Mouse (Mus musculus): Measurements from ENCODE around the gene Mmgt2.

Mmgt2 gene

GRCm38 (mm10) chr11:62648591-62649391, at the start of gene Mmgt2:
TSS of gene Mmgt2 (plus strand) at chr11:62648664.
- in situ Hi-C loops (cut with MboI, MseI), result no loop called here

GRCm38 (mm10) chr11:62601732-62602618, 46.5 kb upstream of the Mmgt2 start:
- in situ Hi-C loops (cut with MboI, MseI), result no loop called here

DNA sequence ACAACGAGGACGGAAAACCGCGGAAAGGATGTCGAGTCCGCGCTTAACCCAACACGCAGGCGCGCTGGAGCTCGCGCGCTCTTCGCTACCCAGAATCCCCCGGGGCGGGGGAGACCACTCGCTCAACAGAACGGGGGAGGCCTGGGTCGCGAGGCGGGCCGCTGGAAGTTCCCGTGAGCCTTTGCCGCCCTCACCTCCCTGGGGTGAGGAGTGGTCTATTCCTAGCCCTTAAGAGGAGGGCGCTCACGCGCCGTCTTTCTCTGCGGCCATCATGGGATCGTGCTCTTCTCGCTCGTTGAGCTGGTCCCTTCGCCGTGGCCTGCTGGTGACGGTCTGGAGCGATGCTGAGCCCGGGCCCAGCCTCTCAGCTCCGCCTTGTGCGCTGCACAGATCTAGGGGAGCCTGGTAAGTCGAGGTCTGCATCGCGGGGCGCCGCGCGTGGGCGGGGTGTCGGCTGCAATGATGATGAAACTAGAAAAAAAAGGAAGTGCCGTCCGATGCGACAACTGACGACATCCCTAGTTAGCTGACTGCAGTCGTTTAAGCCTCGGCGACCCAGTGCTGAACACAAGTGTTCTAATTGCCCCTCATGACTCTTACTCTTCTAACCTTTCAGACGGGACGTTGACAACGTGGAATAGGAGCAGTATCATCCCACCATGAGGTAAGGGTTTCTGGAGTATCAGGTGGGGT, 45.7 kb upstream of the Mmgt2 start:
- in situ Hi-C loops (cut with MboI, MseI), result no loop called here

- in situ Hi-C loops (cut with MboI, MseI), result no loop called here
Measured at GRCm38 (mm10) chr11:62603312-62604056, 45.0 kb upstream of the Mmgt2 start.

- in situ Hi-C loops (cut with MboI, MseI), result no loop called here
Measured at GRCm38 (mm10) chr11:62604123-62604706, 44.2 kb upstream of the Mmgt2 start.

DNA sequence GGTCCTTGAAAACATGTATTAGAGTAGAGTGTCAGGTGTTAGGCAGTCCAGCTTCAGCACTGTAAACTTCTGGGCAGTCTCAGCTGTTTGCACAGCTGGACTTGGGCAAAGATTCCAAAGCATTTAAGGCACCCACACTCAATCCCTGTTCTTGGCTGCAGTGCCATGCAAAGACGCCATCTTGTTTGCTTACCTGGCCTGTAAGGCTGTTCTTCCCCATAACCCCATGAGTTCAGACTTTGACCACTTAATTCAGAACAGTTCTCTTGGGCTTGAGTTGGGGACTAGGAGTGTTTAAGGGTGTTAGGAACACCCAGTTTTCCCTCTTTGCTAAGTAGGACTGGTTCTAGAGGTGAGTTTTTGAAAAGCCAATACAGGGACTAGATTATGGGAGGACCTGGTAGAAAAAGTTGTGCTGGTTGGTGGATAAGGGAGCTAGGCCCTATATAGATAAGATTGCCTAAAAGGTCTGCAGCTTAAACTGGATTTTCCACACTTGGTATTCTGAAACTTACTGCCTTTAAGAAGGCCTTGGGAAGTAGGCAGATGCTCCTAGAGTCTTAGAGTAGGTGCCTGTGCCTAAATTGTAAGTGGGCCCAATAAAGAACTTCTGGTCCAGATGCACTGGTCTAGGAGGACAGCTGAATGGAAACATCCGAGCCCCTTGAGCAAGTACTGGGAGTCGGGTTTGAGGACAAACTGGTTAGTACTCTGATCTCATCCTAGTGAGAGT, 43.4 kb upstream of the Mmgt2 start:
- in situ Hi-C loops (cut with MboI, MseI), result no loop called here

DNA sequence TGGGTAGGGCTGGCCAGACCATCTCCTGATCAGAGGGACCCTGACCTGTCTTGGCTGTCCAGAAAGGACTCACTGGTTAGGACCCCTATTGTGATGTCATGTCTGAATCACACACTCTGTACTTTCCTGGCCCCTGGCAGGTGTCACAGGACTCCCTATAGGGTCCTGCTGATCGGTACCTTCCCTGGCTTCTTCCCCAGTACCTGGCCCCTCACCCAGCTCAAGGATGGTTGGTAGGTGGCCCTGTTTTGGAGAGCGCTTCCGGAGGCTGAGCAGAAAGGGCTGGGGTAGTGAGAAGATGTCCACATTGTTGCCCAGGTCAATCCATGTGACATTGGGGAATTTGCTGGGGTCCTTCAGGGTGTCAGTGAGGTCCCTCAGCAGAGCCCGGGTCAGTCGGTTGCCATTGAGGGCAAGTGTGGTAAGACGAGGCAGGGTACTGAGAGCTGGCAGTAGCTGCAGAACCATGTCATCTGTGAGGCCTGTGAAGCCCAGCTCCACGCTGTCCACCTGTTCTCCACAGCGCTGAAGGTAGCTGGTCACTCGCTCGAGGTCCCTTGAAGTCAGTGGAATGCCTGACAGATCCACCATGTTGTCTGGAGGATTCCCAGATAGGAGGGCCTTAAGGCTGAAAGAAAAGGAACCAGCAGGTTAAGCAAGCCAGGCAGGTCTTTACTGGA, 42.7 kb upstream of the Mmgt2 start:
- in situ Hi-C loops (cut with MboI, MseI), result no loop called here

- in situ Hi-C loops (cut with MboI, MseI), result no loop called here
Measured at GRCm38 (mm10) chr11:62606299-62607169, 41.9 kb upstream of the Mmgt2 start.

DNA sequence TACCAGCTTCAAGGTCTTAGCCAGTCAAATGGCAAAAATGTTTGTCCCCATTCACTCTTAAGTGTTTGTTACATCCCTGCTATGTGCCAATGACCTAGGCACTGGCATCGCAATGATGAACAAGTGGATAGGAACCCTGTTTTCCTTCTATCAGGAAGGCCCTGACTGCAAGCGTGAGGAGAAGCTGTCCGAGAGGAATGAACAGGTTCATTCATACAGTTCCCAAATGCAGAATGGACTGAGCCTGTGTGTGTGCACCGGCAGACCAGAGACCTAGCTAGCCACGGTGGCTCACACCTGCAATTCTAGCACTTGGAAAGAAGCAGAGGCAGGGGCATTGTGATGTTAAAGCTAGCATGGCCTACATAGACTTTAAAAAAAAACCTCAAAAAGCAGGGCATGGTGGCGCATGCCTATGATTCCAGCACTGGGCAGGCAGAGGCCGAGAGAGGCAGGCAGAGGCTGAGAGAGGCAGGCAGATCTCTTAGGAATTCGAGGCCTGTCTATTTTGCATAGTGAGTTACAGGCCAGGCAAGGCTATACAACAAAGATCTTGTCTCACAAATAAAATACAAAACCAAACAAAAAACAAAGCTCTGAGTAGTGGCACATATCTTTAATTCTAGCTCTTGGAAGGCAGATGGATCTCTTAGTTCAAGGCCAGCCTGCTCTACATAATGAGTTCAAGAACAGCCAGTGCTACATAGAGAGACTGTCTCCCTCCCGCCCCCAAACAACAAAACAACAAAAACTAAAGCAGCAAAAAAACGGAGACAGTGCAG, 41.1 kb upstream of the Mmgt2 start:
- in situ Hi-C loops (cut with MboI, MseI), result no loop called here

- in situ Hi-C loops (cut with MboI, MseI), result no loop called here
Measured at GRCm38 (mm10) chr11:62607952-62608201, 40.6 kb upstream of the Mmgt2 start.

DNA sequence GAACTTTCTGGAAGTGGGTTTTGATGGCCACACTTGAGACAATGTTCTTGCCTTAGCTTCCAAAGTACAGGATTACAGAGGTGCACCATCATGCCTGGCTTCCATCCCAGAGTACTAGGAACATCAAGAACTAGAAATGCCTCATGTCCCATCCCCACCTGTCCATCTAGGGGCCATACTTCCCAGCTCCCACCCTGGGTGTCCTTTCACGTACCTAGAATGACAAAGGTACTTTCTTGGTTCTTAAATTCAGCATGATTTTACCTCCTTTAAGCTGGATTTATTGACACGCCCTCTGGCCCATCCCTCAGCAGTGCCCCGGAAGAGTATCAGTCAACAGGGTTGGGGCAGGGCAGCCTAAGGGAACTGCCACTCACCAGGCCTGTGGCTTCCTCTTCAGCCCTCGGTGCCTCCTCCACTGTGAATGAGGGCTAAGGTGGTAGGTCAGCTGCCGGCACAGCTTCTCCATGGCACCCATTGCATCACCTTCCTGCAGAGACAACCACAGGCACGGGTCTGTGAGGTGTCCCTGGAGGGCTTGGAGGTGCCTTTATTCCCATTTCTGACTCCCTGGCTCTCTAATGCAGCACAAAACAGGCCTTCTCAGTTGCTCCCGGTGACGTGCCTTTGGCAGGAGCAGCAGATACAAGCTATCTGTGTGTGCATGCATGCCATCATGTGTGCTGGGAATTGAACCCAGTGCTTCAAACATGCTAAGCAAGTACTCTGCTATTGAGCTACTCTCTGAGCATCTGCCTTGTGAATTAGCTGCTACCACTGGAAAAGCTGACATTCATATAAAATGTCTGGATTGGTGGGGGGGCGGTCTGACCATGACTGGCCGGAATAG, 39.4 kb upstream of the Mmgt2 start:
- in situ Hi-C loops (cut with MboI, MseI), result no loop called here

- in situ Hi-C loops (cut with MboI, MseI), result loop anchor here (5.0 kb wide), 1 partner anchor 67 kb away; no protein-coding TSS in a partner anchor
Measured at GRCm38 (mm10) chr11:62610304-62610703, 38.2 kb upstream of the Mmgt2 start.

GRCm38 (mm10) chr11:62612604-62613003, 35.9 kb upstream of the Mmgt2 start:
- in situ Hi-C loops (cut with MboI, MseI), result loop anchor here (5.0 kb wide), 1 partner anchor 65 kb away; no protein-coding TSS in a partner anchor

- in situ Hi-C loops (cut with MboI, MseI), result loop anchor here (5.0 kb wide), 1 partner anchor 63 kb away; no protein-coding TSS in a partner anchor
Measured at GRCm38 (mm10) chr11:62613657-62614365, 34.7 kb upstream of the Mmgt2 start.

DNA sequence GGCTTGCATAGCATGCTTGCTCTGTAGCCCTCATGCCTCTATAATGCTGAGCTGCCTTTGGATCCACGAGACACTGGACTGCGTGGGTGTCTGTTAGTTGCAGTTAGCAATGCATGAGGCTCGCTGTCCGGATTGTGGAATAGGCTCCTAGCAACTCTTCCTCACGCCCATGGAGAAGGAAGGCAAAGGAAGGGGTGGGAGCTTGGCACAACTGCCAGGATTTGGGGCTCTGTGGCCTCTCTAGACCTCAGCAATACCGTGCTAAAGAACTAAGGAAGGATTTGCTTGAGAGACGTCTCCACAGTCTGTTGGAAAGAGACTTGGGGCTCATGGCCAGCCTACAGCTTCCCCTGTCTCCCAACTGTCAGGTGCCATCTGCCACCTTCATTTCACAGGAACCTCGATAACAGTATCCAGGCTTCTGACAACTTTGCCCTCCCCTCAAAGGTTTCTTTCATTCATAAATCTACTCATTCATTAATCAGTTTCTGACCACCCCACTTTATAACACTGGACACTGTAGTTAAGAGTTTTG, 33.5 kb upstream of the Mmgt2 start:
- in situ Hi-C loops (cut with MboI, MseI), result loop anchor here (5.0 kb wide), 1 partner anchor 62 kb away; no protein-coding TSS in a partner anchor

- in situ Hi-C loops (cut with MboI, MseI), result no loop called here
Measured at GRCm38 (mm10) chr11:62615456-62615855, 33.0 kb upstream of the Mmgt2 start.
